Mouse (Mus musculus) liver, postnatal 0 days (tissue): ENCODE results near the gene Lnpep.

Experiments
- CTCF ChIP-seq: sonication (generic); IDR thresholded peaks from 2 replicates; pipeline ENCODE4 v1.5.1; 2016; ENCODE audit warnings: antibody characterized with exemption, low read depth
- EP300 ChIP-seq: IDR thresholded peaks from 2 replicates; pipeline ENCODE4 v1.6.1; 2016; ENCODE audit warnings: antibody characterized with exemption, low read depth, mild to moderate bottlenecking

GRCm38 (mm10) chr17:17496730-17497129, 128.1 kb downstream of the Lnpep start:
- TF ChIP-seq EP300 (no peak), CTCF (no peak)
